Mouse (Mus musculus) midbrain, embryonic 10.5 days (tissue): Measurements from ENCODE around the gene Runx1. TPM values are rescaled to one million over a fixed set of nuclear protein-coding genes. Genes with fewer than 3 reads are reported as not detected.
A peak's percentile ranks its signal among the peaks of the same experiment; 100 is the strongest.

Experiments used
- DNase-seq: peaks from one replicate; pipeline ENCODE4 v3.0.0-alpha.2; 2017; ENCODE audit warnings: low spot score
- H3K27ac ChIP-seq: fragments of 300-500 bp; sonication (generic); replicated peaks from 2 replicates; pipeline ENCODE4 v1.5.1; 2016; ENCODE audit warnings: mild to moderate bottlenecking
- H3K27me3 ChIP-seq: fragments of 300-500 bp; sonication (generic); 2 replicates; pipeline ENCODE4 v1.6.1; 2016; ENCODE audit warnings: low read depth, mild to moderate bottlenecking; ENCODE audit not compliant: poor library complexity, severe bottlenecking
- H3K36me3 ChIP-seq: fragments of 300-500 bp; sonication (generic); 2 replicates; pipeline ENCODE4 v1.6.1; 2016; ENCODE audit warnings: mild to moderate bottlenecking, moderate library complexity
- H3K4me1 ChIP-seq: fragments of 300-500 bp; sonication (generic); 2 replicates; pipeline ENCODE4 v1.6.1; 2016
- H3K4me3 ChIP-seq: fragments of 300-500 bp; sonication (generic); 2 replicates; pipeline ENCODE4 v1.5.1; 2016; ENCODE audit warnings: mild to moderate bottlenecking, moderate library complexity
- H3K9me3 ChIP-seq: fragments of 300-500 bp; sonication (generic); replicated peaks from 2 replicates; pipeline ENCODE4 v1.6.1; 2016; ENCODE audit warnings: mild to moderate bottlenecking
- WGBS: fragments of 180-500 bp; shearing (Covaris S2); methylation state at CpG from one replicate; pipeline ENCODE4 v1.1.7; 2016; 5-methylcytosine and 5-hydroxymethylcytosine counted together
- polyA plus RNA-seq: library from polyadenylated mRNA; unstranded; fragments of >200 nt; fragmentation: Nextera tagmentation; extraction: Ambion mirVana; gene quantifications from 2 replicates; pipeline ENCODE4 v1.2.1, GENCODE M21; 2016

Runx1 gene
- polyA plus RNA-seq, 1 experiment from 2014 or later, result 1.0 TPM

DNA sequence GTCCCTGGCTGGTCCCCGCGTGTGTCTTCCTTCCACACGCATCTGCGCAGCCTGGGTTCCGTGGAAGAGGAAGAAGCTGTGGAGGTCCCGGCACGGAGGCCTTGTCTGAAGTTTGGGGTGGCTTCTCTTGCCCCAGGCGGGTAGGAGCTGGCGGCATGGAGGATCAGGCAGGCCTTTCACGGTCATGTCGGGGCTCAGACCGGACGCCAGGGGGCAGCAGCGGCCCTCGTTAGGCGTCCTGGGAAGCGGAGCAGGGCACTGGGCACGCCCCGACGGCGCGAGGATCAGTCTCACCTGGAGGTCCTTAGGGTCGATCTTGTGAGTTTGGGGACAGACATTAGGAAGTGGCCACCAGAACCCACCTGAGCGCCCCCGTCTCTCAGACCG, 127.3 kb downstream of the Runx1 start:
- H3K4me1 ChIP-seq, result peaks cover 46% of the 10 kb centered on the region

GRCm38 (mm10) chr16:92697737-92698611, 128.0 kb downstream of the Runx1 start:
- Histone ChIP-seq H3K27me3 (peaks cover 99% of the 10 kb centered on the region), H3K9me3 (no peaks in the 10 kb centered on the region), H3K27ac (peak overlapping the region; percentile 71), H3K4me1 (peaks cover 49% of the 10 kb centered on the region), H3K36me3 (no peaks in the 10 kb centered on the region), H3K4me3 (peak overlapping the region; percentile 69)
- DNase-seq, result peak; percentile 65
- WGBS, result under 1% methylated on average over 48 of the region's 48 CpGs

More for the DNA sequence above, 127.3 kb downstream of the Runx1 start:
- peak overlapping the region; percentile 69 for H3K4me3 ChIP-seq
- H3K27ac ChIP-seq, result peak overlapping the region; percentile 71; the same call in 1 of the 2 replicates
- no peaks in the 10 kb centered on the region for H3K9me3 ChIP-seq
- peaks cover 99% of the 10 kb centered on the region for H3K27me3 ChIP-seq
- under 1% methylated on average over 26 of the region's 26 CpGs for WGBS
- no peaks in the 10 kb centered on the region for H3K36me3 ChIP-seq
- peak; percentile 90 for DNase-seq

- Histone ChIP-seq H3K27ac (peak overlapping the region; percentile 71), H3K27me3 (peaks cover 100% of the 10 kb centered on the region)
- WGBS, result under 1% methylated on average over 53 of the region's 53 CpGs
Observed at GRCm38 (mm10) chr16:92697227-92697736, 128.7 kb downstream of the Runx1 start.

GRCm38 (mm10) chr16:92696411-92697015, 129.4 kb downstream of the Runx1 start:
- Histone ChIP-seq H3K36me3 (no peaks in the 10 kb centered on the region), H3K27ac (no peak overlapping the region), H3K4me1 (peaks cover 51% of the 10 kb centered on the region), H3K27me3 (peaks cover 100% of the 10 kb centered on the region), H3K9me3 (no peaks in the 10 kb centered on the region), H3K4me3 (peak overlapping the region; percentile 69)
- under 1% methylated on average over 24 of the region's 24 CpGs for WGBS
- peak; percentile 58 for DNase-seq

More at GRCm38 (mm10) chr16:92697227-92697736, 128.7 kb downstream of the Runx1 start:
- Histone ChIP-seq H3K4me1 (peaks cover 51% of the 10 kb centered on the region), H3K36me3 (no peaks in the 10 kb centered on the region), H3K4me3 (peak overlapping the region; percentile 69), H3K9me3 (no peaks in the 10 kb centered on the region)
- peak; percentile 74 for DNase-seq

- Histone ChIP-seq H3K9me3 (no peaks in the 10 kb centered on the region), H3K4me1 (peaks cover 51% of the 10 kb centered on the region), H3K4me3 (peak overlapping the region; percentile 46), H3K36me3 (no peaks in the 10 kb centered on the region), H3K27me3 (peaks cover 100% of the 10 kb centered on the region), H3K27ac (no peak overlapping the region)
- 10% methylated on average over 12 of the region's 12 CpGs for WGBS
- no peak for DNase-seq
Observed at GRCm38 (mm10) chr16:92695981-92696380, 130.0 kb downstream of the Runx1 start.

DNA sequence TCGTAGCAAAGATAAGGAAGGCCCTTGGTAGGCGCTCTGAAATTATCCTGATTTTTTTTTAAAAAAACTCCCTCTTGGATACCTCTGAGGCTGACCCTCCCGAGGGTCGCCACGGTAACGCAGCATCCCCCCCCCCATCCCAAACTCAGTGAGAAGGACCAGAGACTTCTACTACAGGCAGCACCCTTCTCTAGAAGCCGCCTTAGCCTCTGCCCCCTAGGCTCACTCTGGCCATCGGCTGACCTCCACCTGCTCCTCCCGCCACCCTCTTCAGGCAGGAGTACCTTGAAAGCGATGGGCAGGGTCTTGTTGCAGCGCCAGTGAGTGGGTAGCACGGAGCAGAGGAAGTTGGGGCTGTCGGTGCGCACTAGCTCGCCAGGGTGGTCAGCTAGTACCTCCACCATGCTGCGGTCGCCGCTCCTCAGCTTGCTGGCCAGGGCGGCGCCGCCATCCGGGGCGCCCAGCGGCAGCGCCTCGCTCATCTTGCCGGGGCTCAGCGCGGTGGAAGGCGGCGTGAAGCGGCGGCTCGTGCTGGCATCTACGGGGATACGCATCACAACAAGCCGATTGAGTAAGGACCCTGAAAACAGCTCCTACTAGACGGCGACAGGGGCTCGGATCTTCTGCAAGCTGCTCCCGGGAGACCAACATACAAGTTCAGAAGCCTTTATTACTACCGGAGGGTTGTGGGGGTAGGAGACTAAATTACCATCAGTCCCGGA, 130.6 kb downstream of the Runx1 start:
- Histone ChIP-seq H3K4me1 (peaks cover 51% of the 10 kb centered on the region), H3K36me3 (no peaks in the 10 kb centered on the region), H3K9me3 (no peaks in the 10 kb centered on the region), H3K4me3 (peak overlapping the region; percentile 46), H3K27me3 (peaks cover 100% of the 10 kb centered on the region), H3K27ac (no peak overlapping the region)
- under 1% methylated on average over 43 of the region's 43 CpGs for WGBS
- DNase-seq, result peak; percentile 71

DNA sequence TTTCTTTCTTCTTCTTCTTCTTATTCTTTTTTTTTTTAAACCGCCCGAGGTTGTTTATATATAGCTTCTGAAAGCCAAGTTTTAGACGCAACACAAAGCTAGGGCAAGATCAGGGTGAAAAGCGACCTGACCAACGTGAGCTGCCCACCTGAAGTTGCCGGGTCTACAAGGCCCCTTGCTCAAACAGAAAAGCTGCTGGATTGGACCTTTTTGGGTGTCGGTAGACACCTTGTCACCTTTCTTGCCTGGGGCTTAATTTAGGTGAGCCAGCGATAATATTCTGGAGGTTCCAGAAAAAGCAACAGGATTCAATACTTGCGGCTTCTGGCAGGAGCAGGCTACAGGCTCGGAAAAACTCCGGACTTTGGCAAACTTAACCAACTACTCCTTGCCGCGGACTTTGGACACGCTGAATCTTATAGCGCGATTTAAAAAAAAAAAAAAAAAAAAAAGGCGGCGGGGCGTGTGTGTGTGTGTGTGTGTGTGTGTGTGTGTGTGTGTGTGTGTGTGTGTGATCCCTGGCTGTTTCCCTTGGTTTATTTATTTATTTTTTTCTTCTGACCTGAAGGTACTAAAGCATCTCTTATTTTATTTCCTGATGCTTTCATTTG, 131.3 kb downstream of the Runx1 start:
- peak; percentile 34 for DNase-seq
- WGBS, result 2% methylated on average over 16 of the region's 19 CpGs
- Histone ChIP-seq H3K27me3 (peaks cover 99% of the 10 kb centered on the region), H3K4me1 (peaks cover 47% of the 10 kb centered on the region), H3K9me3 (no peaks in the 10 kb centered on the region), H3K27ac (no peak overlapping the region), H3K36me3 (no peaks in the 10 kb centered on the region), H3K4me3 (no peak overlapping the region; the same call in 1 of the 2 replicates)

DNA sequence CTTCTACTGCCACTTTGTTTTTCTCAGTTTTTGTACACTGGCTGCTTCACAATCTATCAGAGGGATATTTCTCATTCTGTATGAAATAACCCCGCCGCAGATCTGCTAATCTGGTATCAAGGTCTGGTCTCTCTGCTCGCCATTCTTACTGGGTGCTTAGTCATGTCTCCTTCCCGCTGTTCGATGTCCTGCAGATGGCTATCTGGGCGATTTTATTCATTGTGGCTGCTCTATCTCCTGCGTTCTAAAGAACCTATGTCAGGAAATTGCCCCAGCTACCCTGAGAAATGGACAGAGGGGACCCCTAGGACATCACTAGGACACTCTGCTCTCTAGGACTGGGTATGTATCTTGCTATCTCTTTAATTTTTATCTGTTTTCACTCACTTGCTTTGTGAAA, 135.2 kb downstream of the Runx1 start:
- H3K36me3 ChIP-seq, result no peaks in the 10 kb centered on the region
- H3K27ac ChIP-seq, result no peak overlapping the region
- H3K9me3 ChIP-seq, result no peaks in the 10 kb centered on the region
- 86% methylated on average over 7 of the region's 7 CpGs for WGBS
- DNase-seq, result no peak
- H3K27me3 ChIP-seq, result peaks cover 61% of the 10 kb centered on the region
- H3K4me1 ChIP-seq, result peaks cover 16% of the 10 kb centered on the region
- no peak overlapping the region for H3K4me3 ChIP-seq

DNA sequence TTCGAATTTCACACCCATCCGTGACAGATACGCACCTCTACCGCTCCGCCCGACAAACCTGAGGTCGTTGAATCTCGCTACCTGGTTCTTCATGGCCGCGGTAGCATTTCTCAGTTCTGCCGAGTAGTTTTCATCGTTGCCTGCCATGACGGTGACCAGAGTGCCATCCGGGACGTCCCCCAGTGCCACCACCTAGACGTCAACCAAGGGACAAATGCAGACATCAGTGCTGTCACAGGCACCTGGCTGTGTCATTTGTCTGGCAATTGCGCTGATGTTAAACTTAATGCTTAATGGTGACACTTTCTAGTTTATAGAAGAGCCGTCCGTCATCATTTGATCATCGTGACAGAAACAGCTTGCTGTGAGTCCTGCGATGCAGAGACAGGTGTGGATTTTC, 137.0 kb downstream of the Runx1 start:
- no peaks in the 10 kb centered on the region for H3K9me3 ChIP-seq
- H3K36me3 ChIP-seq, result no peaks in the 10 kb centered on the region
- peaks cover 48% of the 10 kb centered on the region for H3K27me3 ChIP-seq
- H3K27ac ChIP-seq, result no peak overlapping the region
- WGBS, result 95% methylated on average over 21 of the region's 21 CpGs
- peaks cover 11% of the 10 kb centered on the region for H3K4me1 ChIP-seq
- no peak overlapping the region for H3K4me3 ChIP-seq
- DNase-seq, result no peak

GRCm38 (mm10) chr16:92686978-92687377, 139.0 kb downstream of the Runx1 start:
- WGBS, result 89% methylated on average over 10 of the region's 10 CpGs
- DNase-seq, result no peak
- Histone ChIP-seq H3K27ac (no peak overlapping the region), H3K4me1 (peaks cover 11% of the 10 kb centered on the region), H3K4me3 (no peak overlapping the region), H3K27me3 (peaks cover 34% of the 10 kb centered on the region), H3K9me3 (no peaks in the 10 kb centered on the region), H3K36me3 (no peaks in the 10 kb centered on the region)

DNA sequence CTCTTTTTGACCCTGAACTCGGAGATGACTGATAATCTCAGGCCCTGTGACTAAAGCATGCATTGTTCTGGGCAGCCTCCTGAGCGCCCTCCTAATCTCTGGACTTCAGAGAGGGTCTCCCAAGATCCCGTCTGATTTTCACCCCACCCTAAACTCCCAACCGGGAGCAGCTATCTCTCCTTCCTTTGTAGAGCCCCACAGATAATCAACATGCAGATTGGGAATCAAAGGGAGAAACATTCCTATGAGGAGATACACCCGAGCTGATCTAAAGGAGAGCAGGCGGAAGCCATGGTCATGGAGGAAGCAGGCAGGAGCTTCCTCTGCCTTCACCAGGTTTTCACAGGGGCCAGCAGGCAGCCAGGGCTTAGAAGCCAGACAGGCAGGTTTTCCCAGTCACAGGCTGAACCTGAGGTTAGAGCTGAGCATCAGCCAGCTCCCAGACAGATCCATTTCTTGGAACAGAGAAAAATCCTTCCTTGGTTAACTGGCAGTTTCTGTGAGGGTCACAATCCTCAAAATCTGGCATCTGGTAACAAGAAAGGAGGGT, 140.1 kb downstream of the Runx1 start:
- 41% methylated on average over 6 of the region's 6 CpGs for WGBS
- no peaks in the 10 kb centered on the region for H3K36me3 ChIP-seq
- H3K4me3 ChIP-seq, result no peak overlapping the region
- H3K27ac ChIP-seq, result no peak overlapping the region
- peaks cover 22% of the 10 kb centered on the region for H3K27me3 ChIP-seq
- peaks cover 11% of the 10 kb centered on the region for H3K4me1 ChIP-seq
- no peak for DNase-seq
- H3K9me3 ChIP-seq, result no peaks in the 10 kb centered on the region
